Mouse (Mus musculus) forebrain, embryonic 10.5 days (tissue): Measurements from ENCODE around the gene Pou4f2. TPM values are rescaled to one million over a fixed set of nuclear protein-coding genes. Genes with fewer than 3 reads are reported as not detected.

Experiments
- DNase-seq: peaks from one replicate; pipeline ENCODE4 v3.0.0-alpha.2; 2017; ENCODE audit warnings: low spot score; ENCODE audit errors: extremely low spot score
- H3K27ac ChIP-seq: fragments of 300-500 bp; sonication (generic); 2 replicates; pipeline ENCODE4 v1.5.1; 2016; ENCODE audit warnings: mild to moderate bottlenecking
- H3K27me3 ChIP-seq: fragments of 300-500 bp; sonication (generic); 2 replicates; pipeline ENCODE4 v1.6.1; 2016; ENCODE audit warnings: mild to moderate bottlenecking; ENCODE audit not compliant: poor library complexity, severe bottlenecking
- H3K36me3 ChIP-seq: fragments of 300-500 bp; sonication (generic); replicated peaks from 2 replicates; pipeline ENCODE4 v1.6.1; 2016; ENCODE audit warnings: mild to moderate bottlenecking, moderate library complexity
- H3K4me1 ChIP-seq: fragments of 300-500 bp; sonication (generic); 2 replicates; pipeline ENCODE4 v1.6.1; 2016
- H3K4me3 ChIP-seq: fragments of 300-500 bp; sonication (generic); 2 replicates; pipeline ENCODE4 v1.5.1; 2016; ENCODE audit warnings: mild to moderate bottlenecking, moderate library complexity
- H3K9me3 ChIP-seq: fragments of 300-500 bp; sonication (generic); 2 replicates; pipeline ENCODE4 v1.6.1; 2016; ENCODE audit warnings: mild to moderate bottlenecking, moderate library complexity
- WGBS: fragments of 180-500 bp; shearing (Covaris S2); methylation state at CpG from one replicate; pipeline ENCODE4 v1.1.7; 2016; 5-methylcytosine and 5-hydroxymethylcytosine counted together
- polyA plus RNA-seq: library from polyadenylated mRNA; unstranded; fragments of >200 nt; fragmentation: Nextera tagmentation; extraction: Ambion mirVana; gene quantifications from 2 replicates; pipeline ENCODE4 v1.2.1, GENCODE M21; 2016

Pou4f2 gene
- polyA plus RNA-seq, 1 experiment from 2014 or later, result not detected

DNA sequence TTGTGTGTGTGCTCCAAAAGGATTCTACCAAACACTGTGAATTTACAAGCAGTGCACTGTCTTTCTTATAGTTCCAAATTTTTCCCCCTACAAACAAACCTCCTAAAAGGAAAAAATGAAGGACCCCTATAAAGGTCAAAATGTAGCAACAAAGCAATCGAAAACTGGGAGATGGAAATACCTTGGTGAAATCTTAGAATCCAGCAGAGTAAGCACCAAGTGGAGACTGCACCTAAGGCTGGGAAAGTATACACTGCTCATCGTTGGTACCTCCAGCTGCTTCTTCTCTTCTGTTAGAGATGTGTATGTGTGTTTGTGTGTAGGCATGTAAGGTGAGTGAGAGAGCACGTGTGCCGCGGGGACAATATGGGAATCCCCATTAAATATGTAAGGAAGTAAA lies 3.1 kb downstream of the Pou4f2 start:
- H3K9me3 ChIP-seq, result no peaks in the 10 kb centered on the region
- WGBS, result 12% methylated on average over 5 of the region's 5 CpGs
- no peak overlapping the region for H3K27ac ChIP-seq
- DNase-seq, result no peak
- peaks cover 39% of the 10 kb centered on the region for H3K4me1 ChIP-seq
- H3K4me3 ChIP-seq, result no peak overlapping the region
- peaks cover 100% of the 10 kb centered on the region for H3K27me3 ChIP-seq
- no peaks in the 10 kb centered on the region for H3K36me3 ChIP-seq

DNA sequence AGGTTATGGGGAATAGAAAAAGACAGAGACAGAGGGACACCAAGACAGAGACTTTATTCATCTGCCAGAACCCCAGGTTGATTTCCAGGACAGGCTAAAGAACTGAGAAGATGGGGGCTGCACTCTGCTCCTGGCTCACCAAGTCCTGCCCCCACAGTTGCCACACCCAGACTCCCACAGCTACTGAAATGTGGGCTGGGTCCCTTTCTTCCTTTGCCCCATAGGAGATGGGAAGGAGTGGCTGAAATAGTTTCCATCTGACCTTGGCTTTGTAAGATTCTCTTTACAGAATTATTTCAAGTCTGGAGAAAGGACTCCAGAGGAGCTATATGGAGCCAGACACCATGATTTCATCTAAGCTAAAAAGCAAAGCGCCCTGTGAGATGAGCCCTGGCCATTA lies 4.0 kb downstream of the Pou4f2 start:
- H3K36me3 ChIP-seq, result no peaks in the 10 kb centered on the region
- H3K27ac ChIP-seq, result no peak overlapping the region
- H3K27me3 ChIP-seq, result peaks cover 100% of the 10 kb centered on the region
- H3K4me3 ChIP-seq, result no peak overlapping the region
- 16% methylated on average over 1 of the region's 1 CpGs for WGBS
- no peak for DNase-seq
- H3K9me3 ChIP-seq, result no peaks in the 10 kb centered on the region
- peaks cover 32% of the 10 kb centered on the region for H3K4me1 ChIP-seq

DNA sequence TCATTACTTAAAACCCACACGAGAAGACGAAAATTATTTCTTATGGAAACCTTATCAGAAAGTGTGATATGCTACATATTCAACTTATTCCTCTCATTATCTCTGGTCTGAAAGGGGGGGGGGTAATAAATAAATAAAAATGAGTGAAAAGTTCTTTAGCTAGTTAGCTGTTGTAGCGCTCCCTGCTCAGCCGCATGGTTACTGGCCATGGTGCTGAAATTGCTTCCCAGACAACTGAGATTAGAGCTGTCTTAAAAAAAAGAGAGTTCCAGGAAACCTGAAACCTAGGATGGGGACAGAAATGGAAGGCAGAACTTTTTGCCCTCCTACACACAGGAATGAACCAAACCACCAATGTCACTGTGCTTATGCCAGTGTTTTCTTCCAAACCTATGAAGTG lies 5.1 kb downstream of the Pou4f2 start:
- H3K36me3 ChIP-seq, result no peaks in the 10 kb centered on the region
- H3K9me3 ChIP-seq, result no peaks in the 10 kb centered on the region
- WGBS, result 3% methylated on average over 4 of the region's 4 CpGs
- H3K27me3 ChIP-seq, result peaks cover 100% of the 10 kb centered on the region
- peaks cover 32% of the 10 kb centered on the region for H3K4me1 ChIP-seq
- H3K27ac ChIP-seq, result no peak overlapping the region
- H3K4me3 ChIP-seq, result no peak overlapping the region
- peak; percentile 60 for DNase-seq

DNA sequence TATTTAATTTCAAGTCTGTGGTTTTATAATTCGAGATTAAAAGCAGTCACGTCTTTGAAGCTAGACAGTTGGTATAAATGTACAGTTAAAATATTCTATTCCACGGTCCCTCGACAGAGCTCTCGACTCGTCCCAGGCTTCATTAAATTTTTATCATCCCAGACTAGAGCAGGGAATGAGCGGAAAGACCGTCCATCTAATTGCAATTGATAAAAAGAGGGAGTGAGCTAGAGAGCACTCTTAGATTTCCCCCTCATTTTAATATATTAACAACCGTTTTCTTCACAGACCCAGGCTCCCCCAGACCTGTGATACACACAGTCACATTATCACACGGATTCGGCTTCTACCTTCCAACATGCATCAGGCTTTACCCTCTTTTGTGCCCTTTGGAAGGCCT lies 8.3 kb downstream of the Pou4f2 start:
- no peak for DNase-seq
- Histone ChIP-seq H3K27ac (no peak overlapping the region), H3K4me1 (peaks cover 15% of the 10 kb centered on the region), H3K4me3 (no peak overlapping the region), H3K9me3 (no peaks in the 10 kb centered on the region), H3K27me3 (peaks cover 100% of the 10 kb centered on the region), H3K36me3 (no peaks in the 10 kb centered on the region)
- 2% methylated on average over 11 of the region's 11 CpGs for WGBS

DNA sequence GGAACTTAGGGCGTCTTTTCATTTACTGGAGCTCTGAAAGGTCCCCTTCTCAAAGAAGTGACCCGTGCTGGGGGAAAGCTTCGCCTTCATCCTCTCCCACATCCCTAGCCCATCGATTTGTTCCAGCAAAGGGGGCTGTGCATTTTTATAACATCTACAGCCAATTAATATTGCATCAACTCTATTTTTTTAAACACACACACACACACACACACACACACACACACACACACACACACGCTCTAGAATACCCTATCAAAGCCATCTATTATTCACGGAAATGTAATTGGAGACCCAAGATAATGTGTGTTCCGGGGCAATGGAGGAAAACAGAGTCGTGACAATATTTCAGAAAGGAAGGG lies 8.7 kb downstream of the Pou4f2 start:
- Histone ChIP-seq H3K4me1 (peaks cover 15% of the 10 kb centered on the region), H3K36me3 (no peaks in the 10 kb centered on the region), H3K27ac (no peak overlapping the region), H3K27me3 (peaks cover 100% of the 10 kb centered on the region), H3K9me3 (no peaks in the 10 kb centered on the region), H3K4me3 (no peak overlapping the region)
- WGBS, result 0% methylated on average over 8 of the region's 8 CpGs
- DNase-seq, result no peak

DNA sequence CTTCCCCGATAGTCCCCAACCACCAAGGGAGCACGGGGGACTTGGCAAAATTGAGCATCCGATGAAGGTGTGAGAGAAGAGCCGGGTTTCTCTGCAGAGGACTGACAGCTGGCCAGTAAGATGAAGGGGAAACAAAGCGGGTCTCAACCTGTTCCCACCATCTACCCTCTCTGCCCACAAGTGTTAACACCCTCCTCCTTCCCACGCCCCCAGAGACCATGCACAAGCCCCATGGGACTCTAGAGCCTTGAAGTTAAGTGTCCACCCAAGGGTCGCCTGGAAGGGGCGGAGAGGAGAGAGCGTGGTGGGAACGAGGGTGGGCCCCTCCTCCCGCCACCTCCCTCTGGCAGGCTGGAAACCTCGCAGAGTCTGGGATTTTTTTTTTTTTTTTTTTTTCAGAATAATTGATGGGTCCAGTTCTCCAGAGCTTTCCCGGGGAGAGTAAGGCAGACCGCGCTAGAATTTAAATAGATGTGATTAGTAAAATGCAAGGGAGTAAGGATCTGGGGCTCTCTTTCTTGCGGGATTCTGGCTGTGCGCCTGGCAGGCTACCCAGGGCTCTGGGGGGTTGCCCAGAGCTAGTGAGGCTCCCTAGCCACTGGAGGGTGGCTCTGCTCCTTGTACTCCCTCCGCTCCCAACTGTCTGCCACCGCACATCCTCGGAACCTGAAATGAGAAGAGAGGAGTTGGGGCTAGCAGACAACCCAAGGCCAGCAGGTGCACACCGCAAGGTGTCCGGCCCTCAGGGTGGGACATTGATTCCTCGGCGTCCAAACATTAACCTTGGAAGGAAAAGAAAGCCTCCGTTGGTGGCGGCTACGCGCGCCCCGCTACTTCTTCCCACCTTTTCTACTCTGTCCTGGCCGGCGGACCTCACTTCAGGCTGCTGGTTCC lies 9.3 kb downstream of the Pou4f2 start:
- Histone ChIP-seq H3K4me1 (peaks cover 15% of the 10 kb centered on the region), H3K27ac (no peak overlapping the region), H3K36me3 (no peaks in the 10 kb centered on the region), H3K4me3 (peak overlapping the region; percentile 22; the same call in 1 of the 2 replicates), H3K9me3 (no peaks in the 10 kb centered on the region), H3K27me3 (peaks cover 100% of the 10 kb centered on the region)
- under 1% methylated on average over 32 of the region's 32 CpGs for WGBS
- DNase-seq, result peak; percentile 25

DNA sequence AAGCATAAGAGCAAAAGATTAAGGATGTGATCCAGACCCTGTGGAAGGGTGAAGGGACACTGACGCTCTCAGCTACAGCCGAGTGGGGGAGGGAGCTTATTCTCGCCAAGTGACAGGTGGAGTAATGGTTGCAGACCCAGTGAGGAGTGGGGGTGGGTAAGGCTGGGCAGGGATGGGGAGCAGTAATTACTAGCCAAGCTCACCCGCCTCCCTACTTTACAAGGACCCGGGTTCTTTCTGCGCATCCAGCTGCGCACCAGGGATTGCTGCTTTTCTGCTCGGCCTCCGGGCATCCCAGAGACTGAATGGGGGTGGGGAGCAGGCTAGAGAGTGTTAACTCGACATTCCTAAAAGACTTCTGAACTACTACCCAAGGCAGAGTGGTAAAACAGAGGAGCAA lies 10.0 kb downstream of the Pou4f2 start:
- Histone ChIP-seq H3K9me3 (no peaks in the 10 kb centered on the region), H3K27ac (no peak overlapping the region), H3K4me1 (peaks cover 15% of the 10 kb centered on the region), H3K36me3 (no peaks in the 10 kb centered on the region), H3K4me3 (peak overlapping the region; percentile 22; the same call in 1 of the 2 replicates), H3K27me3 (peaks cover 100% of the 10 kb centered on the region)
- peak; percentile 21 for DNase-seq
- WGBS, result under 1% methylated on average over 10 of the region's 10 CpGs

DNA sequence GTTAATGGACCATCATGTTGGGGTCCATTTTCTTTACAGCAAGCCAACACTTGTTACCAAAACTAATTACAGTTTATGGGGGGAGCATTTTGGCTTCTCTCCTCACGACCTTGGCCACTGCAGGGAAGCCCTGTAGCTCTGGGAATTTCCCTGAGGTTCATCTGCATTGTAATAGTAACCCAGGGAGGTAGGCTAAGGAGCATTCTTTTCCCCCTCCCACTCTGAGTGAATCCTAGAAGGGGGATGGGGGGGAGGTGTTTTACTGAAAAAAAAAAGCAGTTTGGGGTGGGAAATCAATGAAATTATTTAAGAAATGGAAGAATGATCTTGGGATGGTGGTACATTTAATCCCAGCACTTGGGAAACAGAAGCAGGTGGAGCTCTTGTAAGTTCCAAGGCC lies 12.5 kb downstream of the Pou4f2 start:
- peaks cover 100% of the 10 kb centered on the region for H3K27me3 ChIP-seq
- no peak for DNase-seq
- no peak overlapping the region for H3K4me3 ChIP-seq
- no peak overlapping the region for H3K27ac ChIP-seq
- H3K4me1 ChIP-seq, result peaks cover 34% of the 10 kb centered on the region
- H3K9me3 ChIP-seq, result no peaks in the 10 kb centered on the region
- no peaks in the 10 kb centered on the region for H3K36me3 ChIP-seq
- WGBS, result 0% methylated on average over 1 of the region's 1 CpGs

DNA sequence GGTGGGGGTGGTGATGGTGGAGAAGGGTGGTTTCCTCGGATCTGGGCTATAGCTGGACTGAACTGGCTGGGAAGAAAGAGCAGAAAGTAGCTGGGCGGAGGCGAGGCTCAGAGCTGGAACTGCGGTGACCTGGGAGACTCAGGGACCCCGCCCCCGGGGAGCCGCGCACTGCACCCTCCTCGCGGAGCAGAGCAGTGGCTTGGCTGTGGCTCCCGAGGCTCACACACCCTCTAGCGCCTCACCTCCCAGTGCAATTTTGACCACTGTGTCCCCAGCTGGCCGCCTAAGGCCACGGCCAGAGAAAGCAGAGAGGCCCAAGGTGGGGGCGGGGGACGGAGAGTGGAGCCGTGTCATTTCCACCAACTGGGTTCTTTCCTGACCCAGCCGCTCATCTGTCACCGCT lies 16.3 kb downstream of the Pou4f2 start:
- Histone ChIP-seq H3K36me3 (no peaks in the 10 kb centered on the region), H3K27me3 (peaks cover 82% of the 10 kb centered on the region), H3K27ac (0 out of 2 replicates have a peak overlapping the region, but pooled peaks have one; percentile 44), H3K9me3 (no peaks in the 10 kb centered on the region), H3K4me3 (peak overlapping the region; percentile 50), H3K4me1 (peaks cover 19% of the 10 kb centered on the region)
- 0% methylated on average over 19 of the region's 19 CpGs for WGBS
- DNase-seq, result peak; percentile 35

DNA sequence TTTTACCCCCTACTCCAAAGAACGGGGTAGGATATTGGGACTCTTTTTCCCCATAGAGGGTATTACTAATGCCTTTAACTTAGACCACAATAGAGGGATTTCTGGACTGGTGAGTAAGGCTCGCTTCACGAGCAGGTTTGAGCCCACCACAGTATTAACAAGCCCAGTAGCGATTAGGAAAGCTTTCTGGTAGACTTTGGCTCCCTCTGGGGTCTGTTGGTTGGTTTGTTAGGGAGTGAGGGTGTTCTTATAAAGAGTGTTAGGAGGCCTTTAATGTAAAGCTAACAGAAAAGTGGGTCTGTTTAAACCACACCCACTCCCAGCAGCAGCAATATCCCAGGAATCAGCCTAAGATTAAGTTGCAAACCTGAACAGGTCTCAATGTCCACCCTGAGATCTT lies 17.2 kb downstream of the Pou4f2 start:
- DNase-seq, result no peak
- Histone ChIP-seq H3K36me3 (no peaks in the 10 kb centered on the region), H3K4me3 (0 out of 2 replicates have a peak overlapping the region, but pooled peaks have one; percentile 50), H3K27me3 (peaks cover 74% of the 10 kb centered on the region), H3K4me1 (peaks cover 19% of the 10 kb centered on the region), H3K27ac (no peak overlapping the region), H3K9me3 (no peaks in the 10 kb centered on the region)
- WGBS, result 12% methylated on average over 4 of the region's 4 CpGs

DNA sequence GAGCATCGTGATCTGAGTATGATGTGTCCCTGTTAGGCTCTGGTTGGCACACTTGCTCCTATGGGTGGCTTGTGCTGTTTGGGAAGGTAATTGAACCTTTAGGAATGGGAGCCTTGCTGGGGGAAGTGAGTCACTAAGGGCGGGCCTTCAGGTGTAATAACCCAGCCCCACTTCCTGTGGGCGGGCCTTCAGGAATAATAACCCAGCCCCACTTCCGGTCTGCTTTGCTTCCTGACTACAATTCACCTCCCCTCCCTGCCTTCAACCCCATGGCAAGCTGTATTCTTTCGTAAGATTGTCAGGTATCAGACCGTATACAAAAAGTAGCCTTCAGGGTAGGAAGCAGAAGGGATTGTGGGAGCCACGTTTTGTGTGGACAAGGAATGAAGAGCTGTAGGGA lies 45.7 kb downstream of the Pou4f2 start:
- H3K4me3 ChIP-seq, result no peak overlapping the region
- H3K4me1 ChIP-seq, result no peaks in the 10 kb centered on the region
- 90% methylated on average over 7 of the region's 7 CpGs for WGBS
- DNase-seq, result no peak
- H3K27me3 ChIP-seq, result no peaks in the 10 kb centered on the region
- H3K27ac ChIP-seq, result no peak overlapping the region
- H3K36me3 ChIP-seq, result no peaks in the 10 kb centered on the region
- H3K9me3 ChIP-seq, result no peaks in the 10 kb centered on the region
